Mouse (Mus musculus): ENCODE data around the gene Sult6b1. TPM values are rescaled to one million over a fixed set of nuclear protein-coding genes. Genes with fewer than 3 reads are reported as not detected.

The Sult6b1 gene
- polyA plus RNA-seq, 1 experiment, result 0.30 TPM

DNA sequence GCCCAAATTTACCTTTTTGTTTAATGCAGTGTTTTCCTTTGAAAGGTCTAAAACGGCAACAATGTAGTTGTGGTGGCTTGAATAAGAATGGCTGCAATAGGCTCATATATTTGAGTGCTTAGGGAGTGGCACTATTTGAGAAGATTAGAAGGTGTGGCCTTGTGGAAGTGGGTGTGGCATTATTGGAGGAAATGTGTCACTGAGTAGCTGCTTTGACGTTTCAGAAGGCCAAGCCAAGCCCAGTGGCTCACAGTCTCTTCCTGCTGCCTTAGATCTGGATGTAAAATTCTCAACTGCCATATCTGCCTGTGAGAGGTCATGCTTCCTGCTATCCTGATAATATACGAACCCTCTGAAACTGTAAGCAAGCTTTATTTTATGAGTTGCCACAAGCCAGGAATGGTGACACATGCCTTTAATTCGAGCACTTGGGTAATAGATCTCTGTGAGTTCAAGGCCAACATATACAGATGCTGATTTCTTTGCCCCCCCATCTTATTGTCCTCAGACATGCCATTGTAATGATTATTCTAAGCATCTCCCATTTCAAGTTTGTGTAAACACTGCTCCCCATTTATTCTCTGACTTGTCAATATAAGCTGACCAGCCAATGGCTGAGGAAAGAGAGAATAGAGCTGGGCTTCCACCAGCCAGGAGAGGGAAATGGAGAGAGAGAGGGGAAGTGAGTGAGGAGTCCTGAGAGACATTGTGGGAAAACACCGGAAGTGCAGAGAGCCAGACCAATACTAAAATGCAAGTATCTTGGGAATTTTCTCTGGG is 21.3 kb downstream of the Sult6b1 start:
- no peak for DNase-seq (ENCODE audit: extremely low spot score in 1 of 2, low spot score in 1 of 2)

- no peak for DNase-seq (ENCODE audit: extremely low spot score in 1 of 2, low spot score in 1 of 2)
These were observed 23.5 kb downstream of the Sult6b1 start for GRCm38 (mm10) chr17:78883291-78883690.

GRCm38 (mm10) chr17:78882401-78883112 is 24.2 kb downstream of the Sult6b1 start, which contains the start of gene Eif2ak2:
Gene Eif2ak2 (minus strand): TSS chr17:78882573.
- DNase-seq (ENCODE audit: extremely low spot score in 1 of 2, low spot score in 1 of 2), result peak; percentile 11 to 53

GRCm38 (mm10) chr17:78881878-78882304 is 24.9 kb downstream of the Sult6b1 start:
- no peak for DNase-seq (ENCODE audit: extremely low spot score in 1 of 2, low spot score in 1 of 2)

DNA sequence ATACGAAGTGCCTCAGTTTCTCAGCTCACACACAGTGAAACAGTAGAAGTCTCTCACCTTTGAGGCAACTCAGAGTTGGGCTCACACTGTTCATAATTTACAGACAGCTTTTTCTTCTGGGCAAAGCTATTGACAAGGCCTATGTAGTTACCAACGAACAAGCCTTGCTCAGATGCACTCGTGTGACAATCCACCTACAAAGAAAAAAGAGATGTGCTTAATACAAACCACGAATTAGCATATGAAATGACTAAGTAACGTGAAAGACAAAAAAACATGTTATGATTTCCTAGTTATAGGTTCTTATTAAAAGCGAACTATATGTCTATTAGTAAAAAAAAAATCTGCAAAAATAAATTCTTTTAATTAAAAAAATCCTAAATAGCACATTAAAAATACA is 32.9 kb downstream of the Sult6b1 start:
- DNase-seq (ENCODE audit: extremely low spot score in 1 of 2, low spot score in 1 of 2), result no peak

- no peak for DNase-seq (ENCODE audit: extremely low spot score in 1 of 2, low spot score in 1 of 2)
These were observed 50.5 kb downstream of the Sult6b1 start for GRCm38 (mm10) chr17:78856243-78856642.

DNA sequence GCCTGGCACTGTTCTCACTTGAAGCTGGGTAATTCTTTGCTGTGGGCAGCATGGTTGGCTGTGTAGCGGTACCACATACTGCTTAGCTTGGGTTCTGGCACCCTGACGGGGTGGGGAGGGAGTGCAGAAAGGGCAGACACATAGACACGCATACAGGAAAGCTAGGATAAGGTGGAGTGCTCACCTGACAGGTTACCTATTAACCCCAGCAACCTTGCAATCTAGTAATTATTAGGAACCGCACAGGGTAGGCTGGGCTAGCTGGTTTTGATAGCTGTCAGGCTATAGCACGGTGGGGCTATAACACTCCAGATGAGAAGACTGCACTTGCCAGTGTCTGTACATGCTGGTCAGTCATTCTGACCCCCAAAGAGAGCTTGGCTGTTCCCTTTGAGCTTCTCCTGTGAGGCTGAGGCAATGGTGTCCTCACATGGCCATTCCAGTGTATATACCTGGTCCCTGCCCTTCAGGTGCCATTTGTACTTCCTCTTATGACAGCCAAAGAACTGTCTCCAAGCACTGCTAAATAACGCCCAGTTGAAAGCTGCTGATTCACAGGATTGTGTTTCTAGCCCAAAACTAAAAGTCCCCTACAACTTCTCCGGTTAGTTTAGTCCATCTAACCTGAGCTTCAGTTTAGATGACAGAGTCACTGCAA is 64.4 kb downstream of the Sult6b1 start:
- DNase-seq (ENCODE audit: extremely low spot score in 1 of 2, low spot score in 1 of 2), result no peak

GRCm38 (mm10) chr17:78836056-78836455 is 70.7 kb downstream of the Sult6b1 start:
- DNase-seq (ENCODE audit: extremely low spot score in 1 of 2, low spot score in 1 of 2), result no peak

GRCm38 (mm10) chr17:78834856-78835835 is 71.6 kb downstream of the Sult6b1 start, which contains the start of the genes Heatr5b and Gpatch11:
Gene Heatr5b (minus strand): TSS chr17:78835364.
Gene Gpatch11 (plus strand): TSS chr17:78835567.
- peak; percentile 93 to 99 for DNase-seq (ENCODE audit: extremely low spot score in 1 of 2, low spot score in 1 of 2)

Other genes starting within 250 kb of the Sult6b1 start
- gene Strn, start 169.8 kb downstream of the Sult6b1 start, polyA plus RNA-seq (2012; rRNA removed), result 20.7 and 21.1 TPM in 2 replicates
- gene Heatr5b, start 71.6 kb downstream of the Sult6b1 start, polyA plus RNA-seq (2012; rRNA removed), result 26.9 and 28.9 TPM in 2 replicates
- 29.8 and 33.0 TPM in 2 replicates for gene Gpatch11, start 71.4 kb downstream of the Sult6b1 start, polyA plus RNA-seq (2012; rRNA removed)
- 3.1 and 4.2 TPM in 2 replicates for gene Eif2ak2, start 24.4 kb downstream of the Sult6b1 start, polyA plus RNA-seq (2012; rRNA removed)
- gene Cebpzos, start 9.5 kb upstream of the Sult6b1 start, polyA plus RNA-seq (2012; rRNA removed), result 40.4 and 46.6 TPM in 2 replicates
- gene Cebpz, start 30.1 kb upstream of the Sult6b1 start, polyA plus RNA-seq (2012; rRNA removed), result 23.8 and 26.4 TPM in 2 replicates
- 48.2 and 50.2 TPM in 2 replicates for gene Ndufaf7, start 30.1 kb upstream of the Sult6b1 start, polyA plus RNA-seq (2012; rRNA removed)
- 12.1 and 12.4 TPM in 2 replicates for gene Prkd3, start 113.8 kb upstream of the Sult6b1 start, polyA plus RNA-seq (2012; rRNA removed)
- 18.5 and 20.2 TPM in 2 replicates for gene Qpct, start 144.9 kb upstream of the Sult6b1 start, polyA plus RNA-seq (2012; rRNA removed)

Measured in frontal cortex, adult 2 months (tissue).